Mouse (Mus musculus) limb, embryonic 14.5 days (tissue): ENCODE results near the gene Dmkn. TPM values are rescaled to one million over a fixed set of nuclear protein-coding genes. Genes with fewer than 3 reads are reported as not detected.

Experiments
- ATAC-seq: fragments of 200-750 bp; cut with Nextera tagmentation; 2 replicates; pipeline ENCODE4 v1.8.0; 2017; ENCODE audit warnings: low read depth, moderate number of reproducible peaks, moderate TSS enrichment; ENCODE audit not compliant: low FRiP score
- DNase-seq: peaks from one replicate; pipeline ENCODE4 v3.0.0-alpha.2; 2015; ENCODE audit warnings: low spot score
- H3K27ac ChIP-seq: fragments of 300-500 bp; sonication (generic); replicated peaks from 2 replicates; pipeline ENCODE4 v1.5.1; 2014; ENCODE audit warnings: low read depth, mild to moderate bottlenecking, low read length, moderate library complexity, mixed read lengths
- H3K27me3 ChIP-seq: fragments of 300-500 bp; sonication (generic); 2 replicates; pipeline ENCODE4 v1.6.1; 2014; ENCODE audit warnings: low read length, mixed read lengths; ENCODE audit not compliant: control insufficient read depth, insufficient read depth
- H3K36me3 ChIP-seq: fragments of 300-500 bp; sonication (generic); 2 replicates; pipeline ENCODE4 v1.6.1; 2014; ENCODE audit warnings: mild to moderate bottlenecking, low read length, moderate library complexity, mixed read lengths; ENCODE audit not compliant: control insufficient read depth, insufficient read depth
- H3K4me1 ChIP-seq: fragments of 300-500 bp; sonication (generic); 2 replicates; pipeline ENCODE4 v1.6.1; 2014; ENCODE audit warnings: antibody characterized with exemption, low read length, mixed read lengths; ENCODE audit not compliant: control insufficient read depth, insufficient read depth
- H3K4me2 ChIP-seq: fragments of 300-500 bp; sonication (generic); replicated peaks from 2 replicates; pipeline ENCODE4 v1.6.1; 2014; ENCODE audit warnings: low read depth, mild to moderate bottlenecking, low read length, moderate library complexity; ENCODE audit not compliant: severe bottlenecking
- H3K4me3 ChIP-seq: fragments of 300-500 bp; sonication (generic); replicated peaks from 2 replicates; pipeline ENCODE4 v1.5.1; 2014; ENCODE audit warnings: low read length
- H3K9ac ChIP-seq: fragments of 300-500 bp; sonication (generic); 2 replicates; pipeline ENCODE4 v1.6.1; 2014; ENCODE audit warnings: mild to moderate bottlenecking, low read depth, low read length, moderate library complexity; ENCODE audit not compliant: severe bottlenecking
- H3K9me3 ChIP-seq: fragments of 300-500 bp; sonication (generic); 2 replicates; pipeline ENCODE4 v1.6.1; 2016; ENCODE audit warnings: low read length; ENCODE audit not compliant: control insufficient read depth
- POLR2A ChIP-seq: fragments of 200-500 bp; IDR thresholded peaks from 2 replicates; pipeline ENCODE4 v1.8.0; 2012; ENCODE audit warnings: inconsistent platforms, mild to moderate bottlenecking, moderate library complexity, borderline replicate concordance; ENCODE audit not compliant: insufficient read depth, insufficient read length; ENCODE audit errors: extremely low read depth
- WGBS: fragments of 180-500 bp; shearing (Covaris S2); extraction: QIAGEN DNeasy Blood & Tissue Kit; methylation state at CpG from one replicate; pipeline ENCODE4 v1.1.7; 2014; 5-methylcytosine and 5-hydroxymethylcytosine counted together
- polyA plus RNA-seq, 2 experiments: library from polyadenylated mRNA; depleted of rRNA in 1 of 2; stranded (reverse) in 1 of 2; unstranded in 1 of 2; fragments of >200 nt; fragmentation: Nextera tagmentation in 1 of 2; extraction: Ambion mirVana in 1 of 2; gene quantifications; 2 replicates each; pipeline versions ENCODE4 v1.2.1 to v1.2.3; 2012 to 2014

Dmkn gene
- polyA plus RNA-seq, 2 experiments = 151 to 289 TPM

DNA sequence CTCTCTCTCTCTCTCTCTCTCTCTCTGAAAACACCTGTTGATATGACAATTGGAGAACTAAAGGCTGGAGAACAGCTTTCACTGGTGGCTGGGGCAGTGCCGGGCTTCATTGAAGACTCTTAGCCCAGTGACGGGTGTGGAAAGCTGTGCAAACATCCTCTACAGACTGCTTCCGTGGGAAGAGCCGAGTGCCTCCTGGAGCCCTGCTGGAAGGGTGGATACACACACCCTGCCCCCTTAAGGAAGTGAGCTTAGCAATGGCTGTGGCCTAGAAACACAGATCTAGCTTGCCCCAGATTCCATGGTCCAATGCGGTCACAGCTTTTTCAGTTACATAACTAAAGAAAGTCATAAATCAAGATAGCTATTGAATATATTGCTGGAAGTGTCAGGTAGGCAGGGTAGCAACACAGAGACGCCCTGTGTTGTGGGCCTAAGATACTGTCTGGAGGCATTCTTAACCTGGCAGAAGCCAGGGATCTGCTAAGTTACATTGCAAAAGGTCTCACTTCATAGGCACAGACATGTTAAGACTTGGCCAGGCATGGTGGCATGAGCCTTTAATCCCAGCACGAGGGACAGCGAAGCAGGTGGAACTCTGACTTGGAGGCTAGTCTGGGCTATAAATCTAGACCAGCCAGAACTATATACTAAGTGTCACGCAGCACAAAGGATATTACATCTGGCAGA, 40.6 kb downstream of the Dmkn start:
- H3K27me3 ChIP-seq = no peaks in the 10 kb centered on the region
- H3K36me3 ChIP-seq = no peaks in the 10 kb centered on the region
- H3K9me3 ChIP-seq = peaks cover 8% of the 10 kb centered on the region
- no peak overlapping the region for H3K4me3 ChIP-seq
- TF ChIP-seq POLR2A = no peak
- DNase-seq (no peak), ATAC-seq (no peak)
- no peak overlapping the region for H3K9ac ChIP-seq
- no peak overlapping the region for H3K4me2 ChIP-seq
- H3K27ac ChIP-seq = no peak overlapping the region
- WGBS = 71% methylated on average over 9 of the region's 9 CpGs
- H3K4me1 ChIP-seq = no peaks in the 10 kb centered on the region

DNA sequence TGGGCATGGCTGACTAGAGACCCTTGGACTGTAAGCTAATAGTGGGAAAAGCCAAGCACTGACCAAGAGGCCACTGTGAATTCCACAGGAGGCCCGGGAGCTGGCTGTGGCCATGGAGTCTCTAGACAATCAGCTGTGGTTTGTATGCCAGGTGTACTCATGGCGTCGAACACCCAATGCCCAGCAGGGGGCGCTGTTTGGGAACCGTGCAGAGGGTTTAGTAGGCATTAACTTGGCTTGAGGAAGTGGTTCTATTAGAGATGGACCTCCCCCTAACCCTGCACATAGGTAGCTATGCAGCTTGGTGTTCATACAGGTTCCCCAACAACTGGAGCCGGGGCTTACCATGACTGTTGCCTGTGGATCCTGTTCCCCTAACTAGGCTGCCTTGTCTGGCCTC, 42.4 kb downstream of the Dmkn start:
- H3K36me3 ChIP-seq = no peaks in the 10 kb centered on the region
- 0 out of 2 replicates have a peak, but pooled peaks cover 2% of the 10 kb centered on the region for H3K9me3 ChIP-seq
- H3K4me1 ChIP-seq = no peaks in the 10 kb centered on the region
- ATAC-seq = no peak
- 49% methylated on average over 6 of the region's 6 CpGs for WGBS
- H3K27ac ChIP-seq = no peak overlapping the region
- no peak for TF ChIP-seq POLR2A
- no peak overlapping the region for H3K9ac ChIP-seq
- H3K4me2 ChIP-seq = no peak overlapping the region
- H3K4me3 ChIP-seq = no peak overlapping the region
- H3K27me3 ChIP-seq = no peaks in the 10 kb centered on the region
- DNase-seq = no peak

DNA sequence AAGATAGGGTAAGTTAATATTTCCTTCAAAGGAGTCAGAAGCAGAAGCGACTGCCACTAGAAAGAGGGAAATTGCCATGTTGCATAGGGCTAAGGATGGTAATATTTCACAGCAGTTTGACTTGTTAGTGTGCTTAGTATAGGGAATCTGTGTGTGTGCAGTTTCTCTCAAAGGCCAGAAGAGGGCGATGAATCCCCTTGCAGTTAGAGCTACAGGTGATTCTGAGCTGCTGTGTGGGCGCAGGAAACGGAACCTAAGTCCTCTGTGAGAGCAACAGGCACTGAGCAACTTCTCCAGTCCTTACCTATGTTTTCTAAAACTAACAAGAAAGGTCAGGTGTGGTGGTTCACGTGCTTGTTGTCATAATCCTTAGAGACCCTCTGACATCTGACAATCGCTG, 46.8 kb downstream of the Dmkn start:
- no peak for ATAC-seq
- DNase-seq = no peak
- Histone ChIP-seq H3K4me1 (no peaks in the 10 kb centered on the region), H3K9me3 (no peaks in the 10 kb centered on the region), H3K27ac (no peak overlapping the region), H3K9ac (no peak overlapping the region), H3K36me3 (no peaks in the 10 kb centered on the region), H3K4me3 (no peak overlapping the region), H3K27me3 (no peaks in the 10 kb centered on the region), H3K4me2 (no peak overlapping the region)
- 55% methylated on average over 6 of the region's 6 CpGs for WGBS
- no peak for TF ChIP-seq POLR2A

DNA sequence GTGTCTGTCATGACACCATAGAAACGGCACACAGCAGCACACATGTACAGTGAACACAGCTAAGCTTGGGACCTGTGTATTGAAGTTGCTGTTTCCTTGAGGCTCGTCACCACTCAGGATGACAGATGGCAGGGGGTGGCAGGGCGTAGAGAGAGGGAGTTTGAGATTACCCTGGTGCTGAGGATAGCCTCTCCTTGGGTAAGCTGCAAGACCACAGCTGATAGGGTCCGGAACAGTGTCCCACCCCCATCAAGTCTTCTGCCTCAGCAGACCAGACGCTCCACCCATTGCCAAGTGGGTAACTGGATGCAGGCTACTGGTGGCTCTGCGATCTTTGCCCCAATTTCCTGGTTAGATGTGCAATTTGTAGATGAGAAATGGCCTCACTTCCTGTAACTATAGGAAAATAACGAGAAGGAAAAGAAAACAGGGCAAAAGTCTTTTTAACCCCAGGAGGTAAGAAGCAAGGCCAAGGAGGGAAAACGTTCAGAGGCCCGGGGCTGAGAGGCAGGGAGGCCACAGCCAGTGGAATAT, 48.3 kb downstream of the Dmkn start:
- Histone ChIP-seq H3K4me3 (no peak overlapping the region), H3K36me3 (no peaks in the 10 kb centered on the region), H3K27me3 (no peaks in the 10 kb centered on the region), H3K9me3 (no peaks in the 10 kb centered on the region), H3K4me1 (no peaks in the 10 kb centered on the region), H3K27ac (no peak overlapping the region), H3K4me2 (no peak overlapping the region), H3K9ac (no peak overlapping the region)
- TF ChIP-seq POLR2A = no peak
- no peak for DNase-seq
- ATAC-seq = no peak
- WGBS = 45% methylated on average over 9 of the region's 9 CpGs

DNA sequence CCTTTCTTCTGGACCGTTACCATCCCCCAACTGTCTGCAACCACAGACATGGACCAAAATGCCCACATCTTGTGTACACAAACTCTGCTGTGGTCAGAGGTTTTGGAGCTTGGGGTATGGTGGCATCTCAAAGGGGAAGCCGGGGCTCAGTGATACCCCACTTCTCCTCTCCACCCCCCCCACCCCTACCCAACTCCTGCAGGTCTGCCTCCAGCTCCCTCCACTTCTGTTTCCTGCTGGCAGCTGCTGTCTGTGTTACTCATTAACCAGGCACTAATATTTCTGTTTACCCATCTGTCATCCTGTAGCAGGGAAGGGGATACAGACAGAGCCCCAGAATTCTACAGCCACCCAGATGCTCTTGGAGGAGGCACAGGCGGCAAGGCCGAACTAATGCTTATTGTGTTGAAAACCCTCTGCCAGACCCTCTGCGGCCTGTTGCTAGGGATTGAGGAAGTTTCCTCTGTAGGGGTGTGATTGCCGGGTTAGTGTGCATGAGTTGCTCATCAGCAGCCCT, 48.8 kb downstream of the Dmkn start:
- H3K4me2 ChIP-seq = no peak overlapping the region
- ATAC-seq (no peak), DNase-seq (no peak)
- WGBS = 63% methylated on average over 6 of the region's 6 CpGs
- no peaks in the 10 kb centered on the region for H3K4me1 ChIP-seq
- H3K27ac ChIP-seq = no peak overlapping the region
- no peaks in the 10 kb centered on the region for H3K27me3 ChIP-seq
- H3K36me3 ChIP-seq = no peaks in the 10 kb centered on the region
- H3K4me3 ChIP-seq = no peak overlapping the region
- no peak for TF ChIP-seq POLR2A
- no peaks in the 10 kb centered on the region for H3K9me3 ChIP-seq
- H3K9ac ChIP-seq = no peak overlapping the region
